Mouse (Mus musculus) olfactory bulb, adult 2 months (tissue): Measurements from ENCODE around the gene Calcoco1. TPM values are rescaled to one million over a fixed set of nuclear protein-coding genes. Genes with fewer than 3 reads are reported as not detected.
"Not testable (repeated sequence)": the region's sequence is repeated elsewhere in the genome, so short reads cannot be mapped to it uniquely, and the experiment has no call there.

Experiments used
- H3K27ac ChIP-seq: fragments of 200-500 bp; 2 replicates; pipeline ENCODE4 v1.5.1; 2012; ENCODE audit warnings: low read depth, low read length; ENCODE audit not compliant: insufficient read depth
- H3K4me1 ChIP-seq: fragments of 200-500 bp; 2 replicates; pipeline ENCODE4 v1.6.1; 2012; ENCODE audit warnings: low read length; ENCODE audit not compliant: control insufficient read depth, insufficient read depth
- H3K4me3 ChIP-seq: fragments of 200-500 bp; 2 replicates; pipeline ENCODE4 v1.5.1; 2012; ENCODE audit warnings: mild to moderate bottlenecking, low read depth, low read length, moderate library complexity; ENCODE audit not compliant: insufficient read depth
- CTCF ChIP-seq: fragments of 200-500 bp; IDR thresholded peaks from 2 replicates; pipeline ENCODE4 v1.5.1; 2012; ENCODE audit warnings: low read depth, mild to moderate bottlenecking, low read length, moderate library complexity; ENCODE audit not compliant: insufficient read depth
- POLR2A ChIP-seq: fragments of 200-500 bp; IDR thresholded peaks from 2 replicates; pipeline ENCODE4 v1.6.1; 2012; ENCODE audit warnings: mild to moderate bottlenecking, low read depth, low read length, moderate library complexity; ENCODE audit not compliant: insufficient read depth
- WGBS: fragments of 180-500 bp; shearing (Covaris S2); methylation state at CpG from one replicate; pipeline ENCODE4 v1.1.7; 2018; 5-methylcytosine and 5-hydroxymethylcytosine counted together
- polyA plus RNA-seq: library from polyadenylated mRNA; stranded (reverse); fragments of >200 nt; gene quantifications from 2 replicates; pipeline ENCODE4 v1.2.4, GENCODE M21; 2012; ENCODE audit warnings: low replicate concordance; ENCODE audit not compliant: missing spikeins, insufficient read depth, insufficient read length

Gene Calcoco1
- polyA plus RNA-seq, 1 experiment = not detected

DNA sequence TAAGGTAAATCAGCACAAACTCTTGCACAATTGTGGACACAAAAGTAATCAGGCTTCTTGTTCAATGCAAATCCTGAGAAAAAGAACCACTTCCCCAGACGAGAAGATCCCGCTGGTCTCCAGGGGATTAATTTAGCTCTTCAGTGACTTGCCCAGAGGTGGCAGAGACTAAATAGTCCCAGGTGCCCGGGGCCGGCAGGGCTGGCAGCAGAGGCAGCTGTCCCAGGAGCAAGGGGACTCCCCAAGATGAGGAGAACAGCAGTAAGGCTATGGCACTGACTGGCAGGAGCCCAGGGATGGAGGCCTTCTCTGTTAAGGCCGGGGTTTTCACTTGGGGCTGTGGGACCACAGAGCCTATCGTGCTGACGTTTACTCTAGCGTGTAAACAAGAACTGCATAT lies 58.2 kb downstream of the Calcoco1 start:
- TF ChIP-seq CTCF (no peak), POLR2A (no peak)
- H3K4me3 ChIP-seq = no peak overlapping the region
- 72% methylated on average over 8 of the region's 8 CpGs for WGBS

DNA sequence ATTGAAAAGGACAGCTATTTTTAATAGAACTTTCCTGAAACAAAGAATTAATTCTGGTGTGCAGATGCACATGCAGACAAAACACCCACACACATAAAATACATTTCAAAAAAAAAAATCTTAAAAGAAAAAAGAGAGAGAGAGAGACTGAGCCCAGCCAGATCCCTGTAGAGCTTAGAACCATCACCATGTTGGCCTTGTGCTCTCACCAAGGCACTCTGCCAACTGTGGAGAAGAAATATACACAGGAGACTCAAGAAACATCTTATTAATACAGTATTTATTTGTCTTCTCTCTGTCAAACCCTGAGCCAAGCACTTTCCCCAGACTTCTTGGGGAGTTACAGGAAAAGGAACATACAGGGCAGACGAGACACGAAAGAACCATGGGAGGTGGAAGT lies 59.4 kb downstream of the Calcoco1 start:
- H3K4me3 ChIP-seq, H3K27ac ChIP-seq, H3K4me1 ChIP-seq: not testable (repeated sequence)
- WGBS = 14% methylated on average over 2 of the region's 2 CpGs

More for the DNA sequence above, 58.2 kb downstream of the Calcoco1 start:
- peaks cover 9% of the 10 kb centered on the region for H3K4me1 ChIP-seq
- no peak overlapping the region for H3K27ac ChIP-seq

DNA sequence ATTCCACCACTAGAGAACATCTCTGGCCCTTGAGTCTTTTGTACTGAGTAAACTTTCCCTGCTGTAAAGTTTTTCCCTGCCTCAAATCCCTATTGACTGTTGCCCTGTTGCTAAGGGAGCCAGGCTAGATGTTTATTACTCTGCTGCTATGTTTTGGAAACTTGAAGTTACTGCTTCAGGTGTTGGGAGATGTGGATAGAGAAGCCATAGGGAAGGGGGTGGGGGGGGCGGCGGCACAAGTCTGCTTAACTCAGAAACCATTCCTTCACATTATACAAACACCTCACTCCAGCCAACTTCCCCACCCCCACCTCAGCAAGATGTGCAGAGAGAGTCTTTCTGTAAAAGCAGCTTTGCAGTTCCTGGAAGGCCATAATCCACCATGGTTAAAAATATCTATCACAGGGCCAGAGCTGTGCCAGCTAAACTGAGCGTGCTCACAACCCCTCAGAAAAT lies 64.0 kb downstream of the Calcoco1 start:
- H3K27ac ChIP-seq = no peak overlapping the region
- TF ChIP-seq CTCF (no peak), POLR2A (no peak)
- 48% methylated on average over 3 of the region's 3 CpGs for WGBS
- H3K4me1 ChIP-seq = peaks cover 4% of the 10 kb centered on the region
- no peak overlapping the region for H3K4me3 ChIP-seq

Other genes starting within 250 kb of the Calcoco1 start
- gene Gm10337, start 218.5 kb downstream of the Calcoco1 start, polyA plus RNA-seq = not detected in 2 replicates
- gene Map3k12, start 205.1 kb downstream of the Calcoco1 start, polyA plus RNA-seq = not detected in 2 replicates
- not detected in 2 replicates for gene Tarbp2, start 204.0 kb downstream of the Calcoco1 start, polyA plus RNA-seq
- not detected in 2 replicates for gene Npff, start 197.2 kb downstream of the Calcoco1 start, polyA plus RNA-seq
- not detected in 2 replicates for gene Gm28047, start 97.1 kb downstream of the Calcoco1 start, polyA plus RNA-seq
- not detected in 2 replicates for gene Atf7, start 96.7 kb downstream of the Calcoco1 start, polyA plus RNA-seq
- gene Atp5g2, start 49.8 kb downstream of the Calcoco1 start, polyA plus RNA-seq = not detected in 2 replicates
- not detected in 2 replicates for gene Hoxc13, start 198.9 kb upstream of the Calcoco1 start, polyA plus RNA-seq
- not detected in 2 replicates for gene Hoxc12, start 214.6 kb upstream of the Calcoco1 start, polyA plus RNA-seq
- not detected in 2 replicates for gene Hoxc11, start 232.2 kb upstream of the Calcoco1 start, polyA plus RNA-seq
- not detected in 2 replicates for gene Hoxc10, start 244.6 kb upstream of the Calcoco1 start, polyA plus RNA-seq
- not detected in 2 replicates for gene Hoxc5, start 245.3 kb upstream of the Calcoco1 start, polyA plus RNA-seq